Mouse (Mus musculus): ENCODE results near the gene Spata18.

GRCm38 (mm10) chr5:73701063-73701890, 50.1 kb downstream of the Spata18 start:
- no peak for TF ChIP-seq TAL1 (IDR thresholded peaks at IDR 0.05; ENCODE audit: low read length)
- TF ChIP-seq GATA1 (IDR thresholded peaks at IDR 0.05; ENCODE audit: low read length) = no peak
